Mouse (Mus musculus) 416B (cell line): ENCODE measurements around the gene Nnat.

Experiments used
- DNase-seq: peaks from one replicate; pipeline ENCODE4 v3.0.0; 2011; ENCODE audit warnings: low read depth

Nnat gene

DNA sequence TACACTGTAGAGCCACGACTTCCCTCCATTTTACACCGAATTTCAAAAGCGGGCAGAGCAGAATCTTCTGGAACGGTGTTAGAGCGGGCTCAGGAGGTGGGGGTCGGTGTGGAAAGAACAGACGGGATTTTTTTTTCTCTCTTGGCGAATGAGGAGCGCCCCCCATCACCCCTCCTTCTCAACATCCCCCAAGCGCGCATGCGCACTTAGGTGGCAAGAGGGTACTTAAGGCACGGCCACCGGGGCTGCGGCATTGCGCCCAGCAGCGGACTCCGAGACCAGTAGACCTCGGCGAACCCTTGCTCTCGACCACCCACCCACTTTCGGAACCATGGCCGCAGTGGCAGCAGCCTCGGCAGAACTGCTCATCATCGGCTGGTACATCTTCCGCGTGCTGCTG lies at the start of gene Nnat:
Gene Nnat (plus strand): TSS at position 221 of the 400 bp plus-strand sequence.
- no peak for DNase-seq

DNA sequence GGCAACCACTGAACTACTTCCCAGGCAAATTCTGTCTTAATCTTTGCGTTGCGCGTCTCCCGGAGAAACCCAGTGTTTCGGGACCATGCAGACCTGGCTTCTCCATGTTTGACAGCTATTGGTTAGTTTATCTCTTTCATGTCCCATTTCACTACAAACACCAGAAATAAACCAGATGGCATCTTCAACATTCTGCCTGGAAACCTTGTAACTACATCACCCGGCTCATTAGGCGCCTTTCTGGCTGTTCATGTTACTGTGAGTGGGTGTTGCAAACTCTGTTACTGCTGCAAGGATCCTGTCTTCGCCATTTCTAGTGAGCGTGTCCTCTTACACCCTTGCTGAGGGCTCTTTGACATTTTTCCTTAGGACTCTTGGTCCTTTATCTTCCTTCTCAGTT lies 47.0 kb upstream of the Nnat start:
- DNase-seq = no peak

DNA sequence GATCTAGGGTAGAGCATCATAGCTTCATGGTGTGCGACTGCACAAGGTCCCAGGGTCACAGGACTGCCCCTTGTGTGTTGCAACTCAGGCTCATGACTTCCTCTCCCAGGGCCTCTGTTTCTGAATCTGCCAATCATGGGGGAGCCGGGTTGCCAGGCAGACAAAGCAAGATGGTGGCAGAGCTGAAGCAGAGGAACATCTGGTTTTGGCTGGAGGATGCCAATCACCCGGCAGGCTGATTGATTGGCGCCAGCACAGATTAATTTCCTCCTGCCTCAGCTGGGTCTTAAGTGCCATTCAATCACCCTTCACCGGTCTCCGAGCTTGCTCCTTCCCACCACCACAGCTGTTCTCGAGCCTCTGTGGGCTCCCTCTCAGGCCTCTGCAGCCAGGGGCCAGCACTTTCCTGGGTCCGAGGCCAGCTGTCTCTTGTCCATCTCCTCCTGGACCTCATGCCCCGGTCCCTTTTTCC lies 46.1 kb upstream of the Nnat start:
- DNase-seq = peak; percentile 42

DNA sequence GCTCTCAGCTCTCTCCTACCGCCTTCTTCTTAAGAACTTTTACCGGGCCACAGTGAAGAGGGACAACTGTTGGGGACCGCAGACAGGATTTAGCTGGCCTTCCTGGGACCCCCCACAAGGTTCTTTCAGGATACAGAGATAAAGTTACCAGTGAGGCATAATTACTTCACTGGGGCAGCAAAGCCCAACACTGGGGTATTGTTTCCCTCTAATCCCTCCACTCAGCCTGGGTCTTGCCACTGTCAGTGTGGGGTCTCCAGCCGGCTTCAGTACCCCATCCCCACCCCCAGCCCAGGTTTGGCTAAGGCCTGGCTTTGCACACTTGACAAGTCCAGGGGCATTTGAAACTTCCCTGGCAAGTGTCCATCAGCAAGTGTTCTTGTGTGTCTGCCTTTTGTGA lies 45.5 kb upstream of the Nnat start:
- no peak for DNase-seq

DNA sequence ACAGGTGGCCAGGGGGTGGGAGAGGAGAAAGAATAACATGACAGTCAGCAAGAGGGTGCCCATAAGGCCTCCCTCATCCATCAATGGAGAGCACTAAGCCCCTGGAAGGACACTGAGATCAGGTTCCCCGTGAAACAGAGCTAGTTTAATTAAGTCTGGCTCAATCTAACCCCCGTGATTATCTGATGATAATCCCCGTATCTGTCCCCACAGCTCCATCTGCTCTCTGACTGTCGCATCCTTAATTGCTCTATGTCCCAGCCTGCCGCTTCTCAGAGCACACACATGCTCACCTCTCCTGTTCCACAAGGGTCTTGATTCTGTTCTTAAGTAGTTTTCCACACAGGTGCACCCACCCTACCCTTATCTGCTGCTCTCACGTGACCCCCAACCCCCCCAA lies 42.4 kb upstream of the Nnat start:
- no peak for DNase-seq

DNA sequence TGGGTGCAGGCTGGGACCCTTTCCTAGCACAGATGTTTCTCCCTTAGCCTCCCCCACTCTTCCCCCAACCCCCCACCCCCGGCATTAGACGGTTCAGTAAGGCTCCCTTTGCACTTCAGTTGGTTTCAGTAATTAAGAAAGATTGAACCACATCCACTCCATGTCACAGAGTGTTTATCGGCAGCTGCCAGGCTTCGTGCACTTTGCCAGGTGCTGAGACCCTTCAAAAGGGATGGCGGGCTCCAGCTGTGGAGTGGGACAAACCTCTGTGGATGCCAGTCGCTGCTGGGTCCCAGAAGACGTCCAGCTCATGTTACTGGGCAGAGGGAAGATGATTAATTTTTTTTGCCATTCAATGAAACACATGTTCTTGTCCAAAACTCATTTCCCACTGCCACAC lies 41.4 kb upstream of the Nnat start:
- no peak for DNase-seq

DNA sequence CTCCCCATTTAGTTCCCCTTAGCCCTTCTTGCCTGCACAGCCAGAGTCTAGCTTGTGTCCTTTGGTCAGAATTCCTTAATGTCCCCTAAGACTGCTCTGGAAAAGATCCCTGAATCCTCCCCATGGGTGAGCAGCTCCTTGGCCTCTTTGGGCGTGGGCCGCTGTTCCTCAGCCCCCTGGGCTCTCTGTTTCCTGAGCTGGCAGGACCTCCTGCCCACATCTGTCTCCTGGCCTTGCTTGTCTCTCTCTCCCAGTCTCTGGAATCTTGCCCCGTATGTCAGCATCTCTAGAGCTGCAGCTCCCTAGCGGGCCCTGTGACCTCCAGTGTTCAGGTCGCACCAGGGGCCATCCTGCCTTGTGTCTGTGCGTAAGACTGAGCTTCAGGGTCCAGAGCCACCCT lies 40.4 kb upstream of the Nnat start:
- no peak for DNase-seq

DNA sequence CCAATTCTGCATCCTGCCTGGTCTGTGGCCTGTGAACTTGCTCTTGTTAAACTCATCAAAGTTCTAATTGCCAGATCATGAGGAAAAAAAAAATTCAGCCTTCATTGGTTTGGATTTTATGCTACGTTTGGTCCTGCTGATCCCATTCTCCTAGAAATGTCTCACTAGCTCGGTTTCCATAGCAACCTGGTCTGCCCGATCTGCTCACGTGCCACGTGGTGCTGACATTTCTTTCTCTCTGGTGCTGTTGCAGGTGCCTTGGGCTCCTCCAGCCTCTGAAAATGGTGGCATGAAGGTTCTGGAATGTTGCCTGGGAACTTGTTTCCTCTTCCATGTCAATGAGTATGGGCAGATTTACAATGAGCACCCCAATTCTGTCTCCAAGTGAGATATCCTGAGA lies 39.4 kb upstream of the Nnat start:
- no peak for DNase-seq

DNA sequence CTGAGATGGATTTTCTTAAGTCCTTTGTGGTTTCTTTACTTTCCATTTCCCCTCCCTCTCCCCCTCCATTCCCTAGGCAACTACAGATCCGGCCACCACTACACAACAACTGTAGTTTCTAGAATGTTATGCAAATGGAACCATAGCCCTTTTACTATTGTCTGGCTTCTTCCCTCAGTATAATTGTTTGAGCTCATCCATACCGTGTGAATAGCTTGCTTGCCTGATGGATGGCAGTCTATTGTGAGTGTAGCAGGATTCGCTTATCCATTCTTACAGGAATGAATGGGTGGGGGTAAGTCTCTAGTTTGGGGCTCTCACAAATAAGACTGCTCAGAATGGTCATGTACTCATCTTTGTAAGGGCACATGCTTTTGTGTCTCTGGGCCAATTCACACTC lies 37.3 kb upstream of the Nnat start:
- DNase-seq = no peak

DNA sequence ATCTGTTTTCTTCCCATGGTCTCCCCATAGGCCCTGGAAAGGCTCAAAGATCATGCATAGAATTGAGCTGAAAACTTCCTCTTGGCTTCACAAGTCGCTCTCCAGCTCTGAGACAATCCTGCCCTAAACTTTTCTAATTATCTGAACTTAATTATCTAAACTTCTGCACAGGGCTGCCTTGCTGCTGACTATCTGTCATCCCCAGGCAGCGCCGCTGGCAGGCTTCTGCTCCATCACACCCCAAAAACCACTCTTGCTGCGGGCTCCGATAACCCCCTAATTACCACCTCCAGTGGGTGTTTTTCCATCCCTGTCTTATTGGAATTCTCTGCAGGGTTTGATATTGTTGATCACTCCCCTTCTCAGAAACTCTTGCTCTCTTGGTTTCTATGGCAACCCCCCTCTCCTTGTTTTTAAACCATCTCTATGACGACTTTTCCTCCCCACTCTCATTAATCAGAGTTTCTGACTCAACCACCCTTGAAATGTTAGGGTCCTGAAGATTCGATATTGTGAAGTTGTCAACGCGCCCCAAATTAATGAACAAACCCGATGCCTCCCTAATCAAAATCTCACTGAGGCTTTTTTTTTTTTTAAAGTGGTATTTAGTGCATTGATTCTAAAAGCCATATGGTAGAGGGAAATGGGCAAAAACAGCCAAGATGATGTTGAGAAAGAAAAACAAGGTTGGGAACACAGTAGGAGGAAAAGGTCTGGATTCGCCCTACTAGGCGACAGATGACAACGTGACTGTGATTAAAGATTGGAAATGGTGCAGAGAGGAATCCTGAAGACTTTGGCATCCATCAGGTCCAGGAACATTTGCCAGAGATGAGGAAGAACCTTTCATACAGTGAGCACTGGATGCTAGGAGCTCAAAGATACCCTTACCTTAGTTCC lies 29.6 kb upstream of the Nnat start:
- DNase-seq = no peak

DNA sequence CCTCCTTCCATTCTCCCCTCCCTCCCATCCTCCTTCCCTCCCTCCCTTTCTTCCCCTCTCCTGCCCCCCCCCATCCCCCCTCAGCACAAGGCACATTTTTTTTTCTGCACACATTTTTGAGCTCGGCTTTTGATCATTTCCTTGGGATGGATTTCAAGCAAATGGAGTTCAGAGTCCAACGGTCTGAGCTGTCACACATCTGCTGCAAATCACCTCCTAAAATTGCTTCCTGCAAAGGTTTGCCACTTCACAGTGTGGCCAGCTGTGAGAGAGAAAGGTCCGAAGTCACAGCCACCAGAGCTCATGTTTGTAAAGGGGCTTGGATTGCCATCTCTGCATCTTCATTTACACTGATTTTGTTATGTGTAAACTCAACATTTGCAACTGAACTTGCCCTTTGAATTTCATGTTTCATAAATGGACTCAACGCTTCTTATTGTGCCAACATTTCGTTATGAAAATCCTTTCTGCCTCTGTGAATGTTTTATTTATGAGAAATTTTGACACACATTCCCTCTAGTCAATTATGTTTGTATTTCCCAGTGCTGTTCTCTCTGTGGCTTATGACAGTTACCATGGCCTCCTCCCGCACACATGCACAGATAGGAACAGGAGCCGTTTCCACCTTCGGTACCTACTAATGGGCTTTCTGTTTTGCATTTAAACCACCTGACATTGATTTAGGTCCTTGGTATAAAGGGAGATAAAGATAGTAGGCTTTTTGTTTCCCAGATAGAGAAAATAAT lies 28.0 kb upstream of the Nnat start:
- DNase-seq = no peak

DNA sequence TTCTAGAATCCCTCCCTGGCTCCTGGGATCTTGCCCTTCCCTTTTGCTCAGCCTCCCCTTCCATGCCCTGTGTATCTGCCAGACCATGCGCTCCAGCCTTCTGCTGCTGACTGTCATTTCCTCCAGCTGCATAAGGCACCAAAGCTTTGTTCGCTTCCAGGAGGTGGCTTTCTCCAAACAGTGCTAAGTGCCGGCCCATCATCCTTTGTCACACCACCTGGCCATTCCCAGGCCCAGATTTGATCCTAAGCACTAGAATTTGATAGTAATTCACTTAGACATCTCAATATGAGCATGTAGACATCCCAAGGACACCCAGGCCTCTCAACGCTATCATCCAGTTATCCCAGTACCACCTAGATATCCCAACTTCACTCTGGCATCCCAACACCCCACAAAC lies 25.7 kb upstream of the Nnat start:
- no peak for DNase-seq

DNA sequence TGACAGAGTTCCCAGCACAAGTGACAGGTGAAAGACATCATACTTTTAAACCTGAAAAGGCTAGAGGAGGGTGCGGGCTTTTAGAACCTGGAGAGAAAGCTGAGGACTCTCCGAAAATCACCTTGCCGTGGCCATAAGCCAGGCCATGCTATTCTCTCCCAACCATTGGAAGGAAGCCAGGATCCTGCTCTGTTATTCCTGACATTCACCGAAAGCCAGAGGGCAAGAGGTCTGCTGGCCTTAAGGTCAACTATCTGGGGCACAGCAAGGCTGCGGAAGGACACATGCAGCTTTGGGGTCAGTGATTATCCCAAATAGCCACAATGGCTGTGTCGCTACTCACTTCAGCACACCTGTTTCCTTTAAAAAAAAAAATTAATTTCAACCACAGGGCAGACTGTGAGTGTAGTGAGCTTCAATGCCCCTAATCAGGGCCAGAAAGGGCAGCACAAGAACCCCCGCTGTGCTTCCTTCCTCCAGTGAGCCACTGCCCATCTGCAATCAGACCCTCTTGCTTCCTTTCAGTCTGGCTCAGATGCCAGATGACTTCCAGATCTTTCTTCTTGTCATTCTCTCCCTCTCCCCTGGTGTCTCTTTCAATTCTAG lies 23.3 kb upstream of the Nnat start:
- DNase-seq = peak; percentile 56

DNA sequence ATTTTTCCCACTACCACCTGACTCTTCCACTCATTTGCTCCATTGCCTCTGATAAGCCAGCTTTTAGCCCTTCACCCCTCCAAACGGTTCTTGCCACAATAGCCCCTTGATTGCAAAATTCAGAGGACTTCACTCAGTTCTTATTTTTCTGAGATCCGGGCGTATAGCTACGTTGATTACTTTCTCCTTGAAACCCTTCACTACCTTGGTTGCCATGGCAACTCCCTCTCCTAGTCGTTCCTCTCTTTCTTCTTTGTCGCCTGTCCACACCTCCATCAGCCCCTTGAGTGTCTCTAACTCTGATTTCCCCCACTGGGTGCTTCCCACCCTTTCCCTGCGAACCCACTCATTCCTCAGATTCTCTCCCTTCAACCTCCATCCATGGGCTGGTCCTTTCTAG lies 22.8 kb upstream of the Nnat start:
- DNase-seq = no peak

DNA sequence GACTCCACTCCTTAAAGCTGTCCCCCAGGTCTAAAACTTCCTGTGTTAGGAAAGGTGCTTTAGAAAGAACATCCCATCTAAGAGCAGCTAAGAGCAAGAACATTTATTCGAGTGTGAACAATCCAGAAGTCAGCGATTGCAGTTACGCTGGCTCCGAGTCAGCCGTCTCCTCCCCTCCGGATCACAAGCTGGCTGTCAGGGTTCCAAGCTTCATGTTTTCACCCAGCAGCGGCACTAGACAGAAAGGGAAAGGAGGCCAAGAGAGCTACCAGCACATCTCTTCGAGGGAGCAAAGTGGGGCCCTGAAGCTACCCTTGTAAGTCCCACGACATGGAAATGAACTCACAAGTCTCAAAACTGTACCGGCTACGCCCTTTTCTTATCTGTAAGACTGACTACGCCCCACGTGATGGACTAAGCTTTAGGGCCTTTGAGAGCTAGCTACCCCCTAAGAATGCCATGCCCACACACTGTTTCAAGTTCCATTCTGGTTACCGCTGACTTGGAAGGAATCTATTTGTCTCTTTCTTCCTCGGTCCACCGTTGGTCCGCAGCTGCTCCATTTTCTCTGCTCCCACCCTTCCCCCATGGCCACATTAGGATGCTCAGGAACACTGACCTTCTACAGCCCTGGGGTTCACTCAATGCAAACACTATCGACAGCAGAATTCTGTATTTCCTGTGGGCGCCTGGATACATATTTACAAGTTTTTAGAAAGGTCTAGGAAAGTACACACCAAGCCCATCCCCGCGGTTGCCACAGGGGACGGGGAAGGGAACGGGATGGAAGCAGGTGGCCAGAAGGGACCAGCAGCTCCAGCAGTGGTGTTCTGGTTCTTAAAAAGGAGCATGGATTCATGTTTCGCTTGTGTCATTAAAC lies 19.6 kb upstream of the Nnat start:
- no peak for DNase-seq

DNA sequence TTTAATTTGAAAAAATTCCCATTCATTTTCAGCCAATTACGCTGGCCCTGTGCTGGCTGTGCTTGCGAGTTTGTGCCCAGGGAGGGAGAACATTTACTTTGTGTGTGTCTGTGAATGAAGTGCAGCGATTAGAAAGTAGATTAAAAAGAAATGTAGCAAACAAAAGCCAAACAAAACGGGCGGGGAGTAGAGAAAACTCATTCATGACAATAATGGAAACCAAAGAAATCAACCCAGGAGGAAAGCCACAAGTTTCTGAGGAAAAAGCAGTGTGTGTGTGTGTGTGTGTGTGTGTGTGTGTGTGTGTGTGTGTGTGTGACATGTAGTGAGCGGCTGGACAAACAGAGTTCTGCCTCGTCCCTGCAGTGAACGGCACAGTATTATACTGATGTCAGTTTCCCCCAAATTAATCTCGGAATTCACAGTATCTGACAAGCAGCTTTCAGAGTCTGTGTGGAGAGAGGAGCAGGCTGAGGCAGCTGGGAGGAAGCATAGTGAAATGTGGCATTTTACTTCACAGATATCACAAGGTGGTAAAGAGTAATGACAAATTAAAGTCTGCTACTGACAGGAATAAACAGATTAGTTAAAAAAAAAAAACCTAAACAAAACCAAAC lies 18.8 kb upstream of the Nnat start:
- no peak for DNase-seq

DNA sequence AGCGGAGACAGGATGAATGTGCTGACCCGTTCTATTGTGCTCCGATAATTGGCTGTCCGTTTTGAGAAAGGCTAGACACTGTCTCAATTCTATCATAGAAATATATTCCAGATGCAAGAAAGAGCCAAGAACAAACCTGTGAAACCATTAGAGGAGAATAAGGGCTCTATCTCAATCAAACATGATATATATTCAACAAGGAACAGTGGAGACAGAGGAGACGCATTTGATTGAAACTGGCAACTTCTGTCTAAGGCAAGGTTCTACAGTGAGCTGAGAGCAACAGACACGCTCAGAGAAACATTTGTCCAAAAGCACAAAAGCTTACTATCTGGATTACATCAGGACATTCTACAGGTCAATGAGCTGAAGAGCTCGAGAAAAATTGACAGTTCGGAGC lies 18.2 kb upstream of the Nnat start:
- DNase-seq = no peak

DNA sequence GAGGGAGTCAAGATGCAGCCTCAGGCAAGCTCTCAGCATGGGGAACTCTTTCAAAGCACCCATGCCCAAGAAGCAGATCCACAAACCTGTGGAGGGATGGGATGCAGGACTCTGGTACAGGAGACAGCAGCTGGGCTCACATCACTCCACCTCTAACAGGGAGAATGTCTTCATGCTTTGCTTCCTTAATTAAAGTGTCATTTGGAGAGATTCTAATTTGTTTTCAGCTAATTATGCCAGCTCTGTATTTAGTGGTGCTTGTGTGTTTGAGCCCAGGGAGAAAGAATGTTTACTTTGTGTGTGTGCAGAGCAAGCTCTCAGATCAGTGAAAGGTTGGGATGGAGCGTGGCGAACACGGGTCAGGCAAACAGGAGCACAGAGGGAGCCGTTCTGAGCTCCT lies 17.5 kb upstream of the Nnat start:
- no peak for DNase-seq

DNA sequence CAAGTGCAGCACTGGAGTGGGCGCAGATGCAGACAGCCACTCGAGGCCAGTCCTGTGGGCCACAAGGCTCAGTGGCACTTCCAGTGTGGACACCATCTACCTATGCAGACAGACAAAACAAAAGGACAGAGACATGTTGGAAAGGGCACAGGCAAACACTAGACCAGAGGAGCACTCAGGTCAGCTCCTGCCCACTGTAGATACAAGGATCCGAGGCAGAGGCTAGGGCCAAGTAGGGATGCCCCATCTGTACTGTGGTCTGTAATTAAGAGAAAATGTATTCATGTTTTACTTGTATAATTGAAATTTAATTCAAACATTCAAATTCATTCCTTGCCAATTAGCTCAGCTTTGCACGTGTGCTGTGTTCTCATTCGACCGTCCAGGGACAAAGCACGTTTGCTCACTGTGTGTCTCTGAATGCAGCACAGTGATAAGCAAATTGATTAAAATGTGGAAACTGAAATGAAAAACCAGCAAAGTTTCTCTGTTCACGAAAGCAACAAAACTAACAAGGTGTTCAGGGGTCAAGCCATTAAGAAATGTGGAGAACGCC lies 15.5 kb upstream of the Nnat start:
- DNase-seq = no peak

DNA sequence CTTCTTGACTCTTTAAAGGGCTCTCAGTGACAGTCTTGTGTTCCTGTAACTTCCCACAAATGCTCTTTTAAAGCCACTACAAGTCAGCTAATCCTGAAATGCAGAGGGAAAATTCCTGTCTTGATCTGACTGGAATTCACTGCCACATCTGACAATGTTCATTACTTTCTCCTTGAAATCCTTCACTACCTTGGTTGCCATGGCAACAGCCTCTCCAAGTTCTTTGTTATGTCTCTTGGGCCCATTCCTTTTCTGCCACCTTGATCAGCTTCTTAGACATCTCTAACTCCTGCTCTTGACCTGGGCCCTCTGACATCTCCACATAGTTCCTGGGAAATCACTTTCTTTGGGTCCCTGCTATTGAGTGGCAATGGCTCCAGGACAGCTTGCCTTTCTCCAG lies 13.2 kb upstream of the Nnat start:
- no peak for DNase-seq

DNA sequence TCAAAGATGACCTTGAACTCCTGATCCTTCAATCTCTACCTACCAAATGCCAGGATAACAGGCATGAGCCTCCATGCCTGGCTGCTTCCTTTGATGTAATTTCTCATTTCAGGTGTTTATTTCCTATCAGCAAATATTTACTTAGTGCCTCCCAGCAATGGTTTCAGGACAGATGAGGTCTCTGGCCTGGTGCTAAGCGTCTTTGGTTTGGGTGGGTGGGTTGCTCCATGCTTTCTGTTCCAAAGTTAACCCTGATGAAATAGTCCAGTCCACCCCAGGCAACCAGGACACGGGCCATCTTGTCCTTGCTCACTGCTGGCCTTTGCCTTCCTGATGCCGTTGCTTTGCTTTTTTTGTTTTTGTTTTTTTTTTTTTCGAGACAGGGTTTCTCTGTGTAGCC lies 9.6 kb upstream of the Nnat start:
- no peak for DNase-seq
